In genomic region chr6:71723555-71723954, GRCm38 (mm10) we compare ENCODE assay signal across 18 mouse cellular contexts. TPM values are rescaled to one million over a fixed set of nuclear protein-coding genes. Genes with fewer than 3 reads are reported as not detected.
DNase-seq lines count a peak whose midpoint lies in the region; ATAC-seq lines count a peak whose summit lies in the region.
"Had no signal": no experiment of that assay in that cellular context is flagged by ENCODE, and none has a peak within 500 bp of the region (broad histone marks: within the 10 kb centered on the region; RNA-seq: fewer than 3 reads in every experiment).

No protein-coding gene starts in this region.

- intact Hi-C loops in heart, postnatal 25 days (cut with DNase I), result no loop called here
- intact Hi-C loops in gastrocnemius, postnatal 14 days (cut with DNase I; ENCODE audit: low total_unique reads), result no loop called here

- H3K9me3 ChIP-seq in heart, embryonic 11.5 days (replicated peaks; ENCODE audit: control insufficient read depth, low read length), result no peaks in the 10 kb centered on the region
- H3K9me3 ChIP-seq in forebrain, embryonic 11.5 days (ENCODE audit: control insufficient read depth, low read length), result no peaks in the 10 kb centered on the region
- H3K9me3 ChIP-seq: limb, embryonic 12.5 days had no signal

- ATAC-seq in heart, embryonic 11.5 days (replicated peaks; ENCODE audit: insufficient number of reproducible peaks, low FRiP score, low TSS enrichment), result 0 out of 2 replicates have a peak, but pooled peaks have one; percentile 18
- ATAC-seq in forebrain, embryonic 11.5 days (replicated peaks; ENCODE audit: low FRiP score), result no peak
- ATAC-seq: CD4-positive, CD25-positive, alpha-beta regulatory T cell, adult 4 months; forebrain, postnatal 0 days; liver, postnatal 0 days had no signal

- no peak overlapping the region for H3K9ac ChIP-seq in heart, embryonic 11.5 days (ENCODE audit: low read depth, low read length)
- H3K9ac ChIP-seq in forebrain, embryonic 11.5 days (ENCODE audit: low read length), result no peak overlapping the region
- H3K9ac ChIP-seq: forebrain, postnatal 0 days; limb, embryonic 12.5 days; liver, postnatal 0 days had no signal

- DNase-seq in heart, postnatal 25 days (ENCODE audit: low spot score), result no peak
- DNase-seq in 3T3-L1 (ENCODE audit: low read depth, low spot score), result peak; percentile 71
- DNase-seq in cerebellum, adult 18-20 months, result peak; percentile 48 to 50
- peak; percentile 79 for DNase-seq in gastrocnemius, postnatal 14 days
- DNase-seq in left cerebral cortex, adult 8-10 months (ENCODE audit: low spot score in 2 of 2), result no peak
- DNase-seq in forebrain, embryonic 11.5 days (ENCODE audit: low spot score), result no peak
- DNase-seq in kidney, adult 18-20 months, result no peak
- DNase-seq: adrenal gland, postnatal 36 days; forebrain, postnatal 0 days; heart, adult 2 months; layer of hippocampus, postnatal 36 days; liver, postnatal 0 days had no signal

- H3K27ac ChIP-seq in heart, embryonic 11.5 days (ENCODE audit: low read depth, low read length), result no peak overlapping the region
- no peak overlapping the region for H3K27ac ChIP-seq in forebrain, embryonic 11.5 days (ENCODE audit: low read depth, low read length)
- H3K27ac ChIP-seq: heart, adult 2 months; kidney, postnatal 0 days; limb, embryonic 12.5 days; macrophage had no signal

- no peaks in the 10 kb centered on the region for H3K27me3 ChIP-seq in heart, embryonic 11.5 days (ENCODE audit: control insufficient read depth, insufficient read depth, low read length)
- H3K27me3 ChIP-seq in forebrain, embryonic 11.5 days (ENCODE audit: control insufficient read depth, insufficient read depth, low read length), result no peaks in the 10 kb centered on the region
- H3K27me3 ChIP-seq: limb, embryonic 12.5 days had no signal

- H3K36me3 ChIP-seq in heart, embryonic 11.5 days (ENCODE audit: control insufficient read depth, insufficient read depth, low read length), result no peaks in the 10 kb centered on the region
- H3K36me3 ChIP-seq in forebrain, embryonic 11.5 days (ENCODE audit: control insufficient read depth, insufficient read depth, low read length), result no peaks in the 10 kb centered on the region
- H3K36me3 ChIP-seq: limb, embryonic 12.5 days had no signal

- 49% methylated on average over 4 of the region's 4 CpGs for WGBS in heart, embryonic 11.5 days (ENCODE audit: insufficient replicate concordance)
- WGBS in forebrain, embryonic 11.5 days, result 50% methylated on average over 4 of the region's 4 CpGs

- H3K4me2 ChIP-seq in heart, embryonic 11.5 days, result no peak overlapping the region
- no peak overlapping the region for H3K4me2 ChIP-seq in forebrain, embryonic 11.5 days (ENCODE audit: low read depth, low read length, severe bottlenecking)
- H3K4me2 ChIP-seq: limb, embryonic 12.5 days had no signal

- H3K4me3 ChIP-seq in heart, embryonic 11.5 days (ENCODE audit: low read depth, low read length), result no peak overlapping the region
- no peak overlapping the region for H3K4me3 ChIP-seq in forebrain, embryonic 11.5 days (ENCODE audit: low read depth, low read length)
- H3K4me3 ChIP-seq: heart, adult 2 months; limb, embryonic 12.5 days had no signal

- 0 out of 2 replicates have a peak, but pooled peaks cover 3% of the 10 kb centered on the region for H3K4me1 ChIP-seq in heart, embryonic 11.5 days (ENCODE audit: control insufficient read depth, insufficient read depth, low read length)
- no peaks in the 10 kb centered on the region for H3K4me1 ChIP-seq in forebrain, embryonic 11.5 days (replicated peaks; ENCODE audit: control insufficient read depth, insufficient read depth, low read length)

RNA-seq across cellular contexts. Expression of gene Reep1, which starts 16.2 kb away (rescaled TPM):
- 20.8 and 25.0 TPM in 2 replicates for polyA plus RNA-seq in heart, embryonic 11.5 days (2014; fragmentation: Nextera tagmentation; extraction: Ambion mirVana)
- total RNA-seq in heart, postnatal 25 days (2021), result 10 to 100 TPM; 15.0 to 16.6 TPM
- total RNA-seq in gastrocnemius, postnatal 14 days (2021), result 10 to 100 TPM; 84.7 to 92.8 TPM
- 10 to 100 TPM; 77.8 to 89.9 (median 85.9) TPM for total RNA-seq in left cerebral cortex, adult 8-10 months (2022)
- 44.7 and 47.3 TPM in 2 replicates for polyA plus RNA-seq in forebrain, embryonic 11.5 days (2014; fragmentation: Nextera tagmentation; extraction: Ambion mirVana)
- total RNA-seq: hematopoietic stem cell, adult 5-6 weeks had no signal
- polyA plus RNA-seq: macrophage had no signal

Comparison
In these comparisons a context has a peak if more than half of its experiments do, and no peak if none do; other contexts are left out.
1. DNase-seq: peak in 3T3-L1 (single experiment), cerebellum, adult 18-20 months (2 of 2) and gastrocnemius, postnatal 14 days (single experiment); none in heart, postnatal 25 days (single experiment), left cerebral cortex, adult 8-10 months (0 of 2), forebrain, embryonic 11.5 days (single experiment) and kidney, adult 18-20 months (single experiment).
2. RNA of gene Reep1, which starts 16.2 kb away (total RNA-seq): 84.7 to 92.8 TPM in gastrocnemius, postnatal 14 days and 77.8 to 89.9 TPM in left cerebral cortex, adult 8-10 months; 15.0 to 16.6 TPM in heart, postnatal 25 days; every median in the first group is over 4 times any median in the second.